In the genomic region with DNA sequence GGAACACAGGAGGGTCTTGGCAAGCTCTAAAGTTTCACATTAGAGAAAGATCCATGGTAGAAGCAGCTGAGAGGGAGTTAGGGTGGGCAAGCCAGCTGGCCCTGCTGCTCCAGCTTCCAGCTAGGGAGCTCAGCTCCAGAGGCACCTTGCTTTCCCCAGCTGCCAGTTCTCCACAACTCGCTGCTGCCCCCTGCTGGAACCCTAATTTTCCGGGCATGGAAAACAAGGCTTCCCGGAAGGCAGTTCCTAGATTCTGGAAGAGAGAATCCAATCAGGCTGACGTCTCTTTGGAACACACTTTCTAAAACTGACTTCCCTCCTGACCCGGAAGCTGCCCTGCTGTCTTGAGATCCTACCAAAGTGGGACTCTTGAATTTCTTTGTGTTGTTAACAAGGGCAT, we compare ENCODE assay signal across 8 mouse cellular contexts. TPM values are rescaled to one million over a fixed set of nuclear protein-coding genes. Genes with fewer than 3 reads are reported as not detected.
DNase-seq lines count a peak whose midpoint lies in the region; ATAC-seq and TF ChIP-seq lines count a peak whose summit lies in the region.

No protein-coding gene starts in this region.

- peaks cover 27% of the 10 kb centered on the region for H3K4me1 ChIP-seq in kidney, embryonic 16.5 days (ENCODE audit: insufficient read depth, low read length)
- H3K4me1 ChIP-seq in forebrain, postnatal 0 days (ENCODE audit: insufficient read depth), result 0 out of 2 replicates have a peak, but pooled peaks cover 3% of the 10 kb centered on the region

- peak; percentile 96 for TF ChIP-seq CTCF in forebrain, postnatal 0 days (IDR thresholded peaks at IDR 0.05; ENCODE audit: low read depth)

- H3K9ac ChIP-seq in kidney, embryonic 16.5 days (replicated peaks; ENCODE audit: low read length), result no peak overlapping the region
- H3K9ac ChIP-seq in forebrain, postnatal 0 days, result no peak overlapping the region

- H3K9me3 ChIP-seq in kidney, embryonic 16.5 days (ENCODE audit: low read length), result no peaks in the 10 kb centered on the region
- no peaks in the 10 kb centered on the region for H3K9me3 ChIP-seq in forebrain, postnatal 0 days (ENCODE audit: low read length)

- no peak for ATAC-seq in kidney, embryonic 16.5 days (ENCODE audit: low FRiP score, low TSS enrichment)
- ATAC-seq in forebrain, postnatal 0 days, result peak; percentile 69

- no peak overlapping the region for H3K27ac ChIP-seq in kidney, embryonic 16.5 days (ENCODE audit: low read length)
- no peak overlapping the region for H3K27ac ChIP-seq in forebrain, postnatal 0 days (ENCODE audit: low read depth, low read length)

- H3K27me3 ChIP-seq in kidney, embryonic 16.5 days (ENCODE audit: insufficient read depth, low read length), result peaks cover 20% of the 10 kb centered on the region
- peaks cover 19% of the 10 kb centered on the region for H3K27me3 ChIP-seq in forebrain, postnatal 0 days (ENCODE audit: insufficient read depth, low read length)

- no peak overlapping the region for H3K4me3 ChIP-seq in kidney, embryonic 16.5 days (ENCODE audit: low read length)
- H3K4me3 ChIP-seq in forebrain, postnatal 0 days (ENCODE audit: low read depth, low read length), result no peak overlapping the region

- H3K4me2 ChIP-seq in kidney, embryonic 16.5 days (replicated peaks; ENCODE audit: low read depth, low read length), result no peak overlapping the region
- H3K4me2 ChIP-seq in forebrain, postnatal 0 days (ENCODE audit: low read depth), result no peak overlapping the region

- 1% methylated on average over 5 of the region's 5 CpGs for WGBS in kidney, embryonic 16.5 days
- 2% methylated on average over 5 of the region's 5 CpGs for WGBS in forebrain, postnatal 0 days

- peaks cover 3% of the 10 kb centered on the region; the same call in 1 of the 2 replicates for H3K36me3 ChIP-seq in kidney, embryonic 16.5 days (ENCODE audit: insufficient read depth, low read length)
- H3K36me3 ChIP-seq in forebrain, postnatal 0 days (ENCODE audit: insufficient read depth), result no peaks in the 10 kb centered on the region

- intact Hi-C loops in left cerebral cortex, postnatal 4 days (cut with DNase I), result loop anchor here (5.0 to 10.0 kb wide), 2 partner anchors 212 to 245 kb away; a partner anchor contains a TSS

- peak; percentile 95 for DNase-seq in kidney, adult 18-20 months
- peak; percentile 64 for DNase-seq in c-Kit-positive CD71-positive TER-119-positive erythroid progenitor cells, embryonic 14.5 days (ENCODE audit: low spot score)
- peak; percentile 90 for DNase-seq in forebrain, postnatal 0 days
- DNase-seq in induced T-regulatory cell, adult 2 months (ENCODE audit: low read depth), result peak; percentile 80
- peak; percentile 95 for DNase-seq in left cerebral cortex, postnatal 4 days
- peak; percentile 53 to 59 for DNase-seq in natural killer cell, adult 2 months (ENCODE audit: low spot score in 2 of 2)
- peak; percentile 97 for DNase-seq in testis, postnatal 10 days (ENCODE audit: low spot score)

RNA-seq across cellular contexts. Expression of a gene that starts 13.4 kb away (rescaled TPM):
- 140 and 161 TPM in 2 replicates for polyA plus RNA-seq in kidney, embryonic 16.5 days (2015; fragmentation: Nextera tagmentation; extraction: Ambion mirVana)
- total RNA-seq in forebrain, postnatal 0 days (2014; rRNA removed), result 14.8 and 22.7 TPM in 2 replicates
- polyA plus RNA-seq in forebrain, postnatal 0 days (2015; fragmentation: Nextera tagmentation; extraction: Ambion mirVana), result 36.7 and 38.3 TPM in 2 replicates
- total RNA-seq in left cerebral cortex, postnatal 4 days (2021), result 10 to 100 TPM; 22.6 to 22.8 TPM

RNA-seq across cellular contexts. Expression of a gene that starts 17.9 kb away (rescaled TPM):
- 47.9 and 54.4 TPM in 2 replicates for polyA plus RNA-seq in kidney, embryonic 16.5 days (2015; fragmentation: Nextera tagmentation; extraction: Ambion mirVana)
- total RNA-seq in forebrain, postnatal 0 days (2014; rRNA removed), result 29.4 and 42.5 TPM in 2 replicates
- 20.5 and 31.2 TPM in 2 replicates for polyA plus RNA-seq in forebrain, postnatal 0 days (2015; fragmentation: Nextera tagmentation; extraction: Ambion mirVana)
- 10 to 100 TPM; 32.4 to 36.7 TPM for total RNA-seq in left cerebral cortex, postnatal 4 days (2021)

RNA-seq across cellular contexts. Expression of a gene that starts 52.0 kb away (rescaled TPM):
- polyA plus RNA-seq in kidney, embryonic 16.5 days (2015; fragmentation: Nextera tagmentation; extraction: Ambion mirVana), result 42.2 and 45.3 TPM in 2 replicates
- 132 and 179 TPM in 2 replicates for total RNA-seq in forebrain, postnatal 0 days (2014; rRNA removed)
- 121 and 162 TPM in 2 replicates for polyA plus RNA-seq in forebrain, postnatal 0 days (2015; fragmentation: Nextera tagmentation; extraction: Ambion mirVana)
- 100 to 1,000 TPM; 257 to 302 TPM for total RNA-seq in left cerebral cortex, postnatal 4 days (2021)
